Mouse (Mus musculus) layer of hippocampus, adult 2 months (tissue): ENCODE results near the gene Atf6. TPM values are rescaled to one million over a fixed set of nuclear protein-coding genes. Genes with fewer than 3 reads are reported as not detected.

Source experiments
- DNase-seq, 2 experiments: peaks; one replicate each; pipeline ENCODE4 v3.0.0; 2022; ENCODE audit warnings: low spot score in 2 of 2
- H3K27ac ChIP-seq: fragments of 200-600 bp; 2 replicates; pipeline ENCODE4 v1.8.1; 2022
- H3K4me3 ChIP-seq: fragments of 200-600 bp; 2 replicates; pipeline ENCODE4 v1.8.1; 2022; ENCODE audit warnings: mild to moderate bottlenecking
- CTCF ChIP-seq: fragments of 200-600 bp; conservative IDR thresholded peaks from 2 replicates; pipeline ENCODE4 v1.8.1; 2022; ENCODE audit warnings: antibody characterized with exemption, mild to moderate bottlenecking, moderate library complexity
- total RNA-seq, 2 experiments: library from RNA; stranded (reverse); gene quantifications; 2 replicates each; pipeline ENCODE4 v1.2.3; 2021

The Atf6 gene
- total RNA-seq, 2 experiments from 2014 or later, result 51.2 to 51.3 TPM

DNA sequence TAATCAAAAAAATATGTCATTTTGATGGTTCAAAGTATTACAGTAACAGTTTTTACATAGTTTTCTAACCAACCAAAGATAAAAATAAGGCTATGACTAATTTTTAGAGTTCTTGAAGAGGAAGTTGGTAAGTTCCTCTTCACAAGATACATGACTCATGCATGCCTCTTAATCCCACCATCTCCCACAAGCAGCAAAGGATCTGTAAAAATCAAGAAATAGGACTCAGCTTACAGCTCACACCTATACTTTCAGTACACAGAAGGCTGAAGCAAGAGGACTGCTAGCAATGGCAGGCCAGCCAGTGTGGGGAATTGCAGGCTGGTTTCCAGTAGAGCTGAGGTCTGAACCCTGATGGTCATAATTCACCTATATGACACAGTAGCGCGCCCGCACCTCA lies 14.0 kb downstream of the Atf6 start:
- H3K27ac ChIP-seq, result peak overlapping the region; percentile 67
- TF ChIP-seq CTCF, result no peak
- H3K4me3 ChIP-seq, result no peak overlapping the region
- no peak for DNase-seq

DNA sequence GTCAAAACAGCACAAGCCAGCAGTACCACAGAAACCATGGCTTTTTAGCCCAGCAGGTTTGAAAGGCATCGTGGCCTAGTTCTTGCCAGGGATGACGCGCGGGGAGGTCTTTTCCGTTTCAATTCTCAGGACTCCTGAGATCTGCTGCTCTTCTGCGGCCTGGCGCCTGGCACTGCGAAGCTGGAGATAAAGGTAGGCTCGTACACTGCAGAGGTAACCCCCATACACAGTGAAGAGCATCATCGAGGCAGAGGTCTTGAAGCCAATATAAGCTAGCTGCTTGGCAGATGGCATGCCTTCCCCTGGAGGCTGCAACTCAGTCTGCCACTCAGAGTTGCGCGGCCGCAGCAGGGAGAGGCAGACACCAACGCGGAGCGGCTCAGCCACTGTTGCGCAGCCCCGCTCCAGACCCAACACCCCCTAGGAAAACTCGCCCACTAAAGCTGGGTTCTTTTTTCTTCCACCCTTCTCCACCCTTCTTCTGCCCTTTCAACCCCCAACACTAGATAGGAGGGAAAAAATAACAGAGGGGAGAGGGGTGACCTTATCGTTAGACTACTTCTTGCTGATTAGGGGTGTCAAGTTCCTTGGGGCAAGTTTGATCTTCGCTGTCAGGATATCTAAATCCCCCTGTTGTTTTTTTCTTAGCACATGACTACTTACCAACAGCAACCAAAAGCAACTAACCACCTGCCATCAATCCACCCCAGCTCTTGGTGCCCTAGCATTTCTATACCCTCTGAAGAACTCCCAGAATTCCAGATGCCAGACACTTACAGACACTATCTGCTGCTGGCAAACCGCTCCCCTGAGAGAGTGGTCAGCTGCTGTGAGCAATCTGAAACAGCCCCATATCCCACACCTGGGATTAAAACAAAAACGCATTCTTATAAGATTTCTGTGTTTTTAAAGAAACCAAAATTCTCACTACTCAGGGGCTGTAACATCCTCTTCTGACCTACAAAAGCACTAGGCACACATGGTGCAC lies 16.6 kb downstream of the Atf6 start:
- Histone ChIP-seq H3K4me3 (no peak overlapping the region), H3K27ac (peak overlapping the region; percentile 70)
- no peak for DNase-seq
- TF ChIP-seq CTCF, result no peak

DNA sequence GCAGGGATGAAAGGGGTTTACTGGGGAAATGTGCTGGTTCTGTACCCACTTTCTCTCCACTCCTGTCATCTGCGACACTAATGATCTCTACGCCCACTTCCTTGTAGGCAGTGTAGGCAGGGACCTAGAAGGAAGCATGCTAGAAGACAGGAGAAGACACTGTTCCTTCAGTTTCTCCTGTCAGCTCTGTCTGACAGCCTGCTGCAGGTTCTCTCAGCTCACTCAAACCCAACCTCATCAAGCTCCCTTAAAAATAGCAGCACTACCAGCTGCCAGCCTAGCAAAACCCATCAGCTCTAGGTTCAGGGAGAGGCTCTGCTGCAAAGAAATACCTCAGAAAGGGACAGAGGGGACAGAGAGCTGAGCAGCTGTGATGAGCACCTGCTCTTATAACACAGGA lies 17.6 kb downstream of the Atf6 start:
- peak overlapping the region; percentile 70 for H3K27ac ChIP-seq
- DNase-seq, result no peak
- TF ChIP-seq CTCF, result no peak

DNA sequence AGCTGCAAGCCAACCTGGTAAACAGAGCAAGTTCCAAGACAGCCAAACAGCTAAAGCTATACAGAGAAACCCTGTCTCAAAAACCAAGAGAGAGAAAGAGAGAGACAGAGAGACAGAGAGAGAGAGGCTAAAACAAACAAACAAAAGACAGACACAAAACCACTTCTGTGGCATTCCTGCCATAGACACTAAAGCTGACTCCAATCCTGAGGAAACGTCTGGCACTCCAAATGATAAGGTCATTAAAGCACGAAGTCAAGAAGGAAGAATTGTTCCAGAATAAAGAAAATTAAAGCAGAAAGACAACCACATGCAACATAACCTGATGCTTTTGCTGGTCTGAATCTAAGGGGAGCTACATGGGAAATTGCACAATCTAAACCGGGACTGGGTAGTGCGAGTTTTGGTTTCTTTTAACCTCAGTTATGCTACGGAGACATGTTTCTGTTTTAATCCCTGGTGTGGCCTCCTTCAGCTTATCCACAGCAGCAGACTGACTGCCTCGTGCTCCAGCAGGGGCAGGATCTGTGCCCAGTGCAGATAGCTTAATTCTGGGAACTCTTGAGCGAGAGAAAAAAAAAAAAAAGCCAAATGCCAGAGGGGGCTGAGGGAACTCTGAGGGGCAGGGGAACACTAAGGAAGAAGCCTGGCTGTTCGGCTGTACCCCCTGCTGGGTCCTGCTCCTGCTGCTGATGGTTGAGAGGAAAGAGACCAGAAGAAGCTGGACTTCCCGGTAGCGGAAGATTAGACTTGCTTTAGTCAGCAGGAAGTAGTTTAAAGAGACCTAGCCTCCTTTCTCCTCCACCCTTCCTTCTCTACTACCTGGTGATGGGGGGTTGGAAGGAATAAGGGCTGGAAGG lies 21.9 kb downstream of the Atf6 start:
- no peak overlapping the region for H3K4me3 ChIP-seq
- no peak for DNase-seq
- TF ChIP-seq CTCF, result no peak
- H3K27ac ChIP-seq, result peak overlapping the region; percentile 32

More for the DNA sequence above, 17.6 kb downstream of the Atf6 start:
- H3K4me3 ChIP-seq, result no peak overlapping the region

DNA sequence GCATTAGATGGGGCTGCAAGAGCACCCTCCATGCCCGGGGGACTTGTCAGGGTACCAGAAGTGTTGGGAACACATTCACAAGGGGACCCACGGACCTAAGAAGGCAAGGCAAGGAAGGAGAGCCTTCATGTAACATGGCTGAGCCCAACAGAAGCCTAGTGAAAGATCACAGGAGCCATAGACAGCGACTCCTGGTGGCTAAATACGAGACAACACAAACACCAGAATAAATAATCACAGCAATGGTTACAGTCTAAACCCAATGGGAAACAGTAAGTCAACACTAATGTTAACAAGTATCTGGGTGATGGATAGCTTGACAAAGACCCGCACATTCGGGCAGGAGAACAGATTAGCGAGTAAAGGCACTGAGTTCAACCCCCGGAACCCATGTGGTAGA lies 23.2 kb downstream of the Atf6 start:
- peak; percentile 65 for TF ChIP-seq CTCF
- Histone ChIP-seq H3K27ac (no peak overlapping the region), H3K4me3 (no peak overlapping the region)
- no peak for DNase-seq

DNA sequence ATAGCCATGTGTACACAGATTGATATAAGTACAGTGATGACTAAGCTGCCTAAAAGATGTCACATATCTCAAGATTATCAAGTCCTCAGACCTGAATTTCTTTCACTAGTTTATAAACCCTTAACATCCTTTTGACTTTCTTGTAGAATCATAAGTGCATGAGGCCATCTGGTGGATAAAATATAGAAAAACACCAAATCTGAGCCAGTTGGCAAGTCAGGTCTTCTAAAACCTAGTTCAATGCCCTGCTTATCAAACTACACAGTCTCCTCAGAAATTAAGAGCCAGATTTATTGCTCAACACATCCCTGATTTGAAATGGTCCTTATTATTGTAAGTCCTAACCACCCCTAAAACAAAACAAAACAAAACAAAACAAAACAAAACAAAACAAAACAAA lies 27.9 kb downstream of the Atf6 start:
- DNase-seq, result peak in 1 of 2 experiments; percentile 55
- Histone ChIP-seq H3K4me3 (no peak overlapping the region), H3K27ac (0 out of 2 replicates have a peak overlapping the region, but pooled peaks have one; percentile 32)
- peak; percentile 80 for TF ChIP-seq CTCF

DNA sequence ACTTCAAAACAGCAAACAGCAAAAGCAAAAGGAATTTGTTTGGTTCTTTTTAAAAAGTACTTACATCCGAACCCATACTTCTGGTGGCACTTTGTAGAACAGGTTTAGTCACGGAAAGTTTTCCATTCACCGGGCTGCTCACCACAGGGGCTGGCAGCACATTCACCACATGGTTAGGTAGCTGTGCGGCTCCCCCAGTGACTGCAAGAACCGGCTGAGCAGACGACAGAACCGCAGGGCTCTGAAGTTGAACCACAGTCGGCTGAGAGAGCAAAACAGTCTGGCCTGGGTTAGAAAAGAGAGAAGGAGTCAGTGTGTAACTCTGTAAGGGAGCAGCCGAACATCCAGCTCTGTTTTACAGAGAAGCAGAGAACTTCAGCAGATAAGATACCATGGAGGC lies 32.8 kb downstream of the Atf6 start:
- H3K4me3 ChIP-seq, result no peak overlapping the region
- no peak for DNase-seq
- no peak overlapping the region for H3K27ac ChIP-seq
- no peak for TF ChIP-seq CTCF

DNA sequence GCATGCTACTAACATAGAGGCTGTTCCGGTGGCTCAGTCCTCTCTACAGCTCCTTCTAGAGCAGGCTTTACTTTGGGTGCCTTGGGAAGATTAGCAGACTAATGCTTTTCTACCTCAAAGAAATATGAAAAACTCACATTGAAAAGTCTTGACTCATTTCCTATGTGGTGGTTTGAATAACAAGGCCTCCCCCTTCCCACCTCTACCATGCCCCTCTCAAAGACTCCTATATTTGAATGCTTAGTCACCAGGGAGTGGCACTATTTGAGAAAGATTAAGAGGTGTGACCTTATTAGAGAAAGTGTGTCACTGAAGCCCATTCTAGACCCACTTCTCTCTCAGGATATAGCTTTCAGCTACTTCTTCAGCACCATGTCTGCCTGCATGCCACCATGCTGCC lies 37.8 kb downstream of the Atf6 start:
- DNase-seq, result no peak
- Histone ChIP-seq H3K27ac (no peak overlapping the region), H3K4me3 (no peak overlapping the region)
- no peak for TF ChIP-seq CTCF

DNA sequence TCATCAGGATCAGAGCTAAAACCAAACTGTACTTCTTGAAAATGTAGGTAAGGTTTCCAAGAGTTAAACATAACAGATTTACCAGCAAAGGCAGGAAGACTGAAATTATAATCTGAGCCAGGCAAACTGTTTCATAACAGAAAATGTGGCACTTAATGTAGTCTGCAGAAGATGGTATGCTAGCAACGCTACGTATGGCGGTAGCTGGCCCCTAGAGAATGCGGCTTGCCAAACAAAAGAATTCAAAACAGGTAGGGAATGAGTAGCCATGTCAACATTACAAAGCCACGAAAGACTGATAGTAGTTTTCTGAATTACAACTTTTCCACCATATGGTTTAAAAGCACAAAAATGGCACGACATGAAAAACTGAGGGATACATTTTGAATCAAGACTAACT lies 38.2 kb downstream of the Atf6 start:
- TF ChIP-seq CTCF, result no peak

DNA sequence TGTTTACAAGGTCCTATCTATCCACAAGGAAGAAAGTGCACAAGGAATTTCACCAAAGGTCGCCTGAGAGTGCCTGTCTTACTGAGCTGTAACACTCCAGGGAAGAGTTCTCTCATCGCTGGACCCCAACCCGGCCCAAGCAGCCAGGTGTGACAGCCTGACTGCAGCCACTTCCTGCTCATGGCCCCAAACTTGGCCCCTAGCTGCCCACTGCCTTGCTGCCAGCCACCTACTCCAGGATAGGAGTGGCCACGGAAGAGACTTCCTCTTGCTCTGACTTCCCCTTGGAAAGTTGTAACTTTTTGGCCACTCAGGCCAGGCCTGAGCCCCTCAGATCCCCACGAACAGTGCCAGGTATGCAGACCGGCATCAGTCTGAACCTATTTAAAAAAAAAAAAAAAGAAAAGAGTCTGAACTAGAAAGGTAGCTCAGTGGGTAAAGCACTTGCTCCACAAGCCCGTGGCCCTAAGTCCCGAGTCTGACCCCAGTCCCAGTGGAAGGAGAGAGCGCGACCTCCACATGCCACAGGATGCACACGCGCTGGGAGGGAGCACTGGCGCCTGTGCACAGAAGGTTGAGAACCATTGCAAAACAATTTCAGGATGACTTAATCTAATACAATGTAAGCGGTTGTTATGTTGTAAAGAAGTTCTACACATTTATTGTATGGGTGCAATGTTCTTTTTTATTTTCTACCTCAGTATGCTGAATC lies 47.3 kb downstream of the Atf6 start:
- no peak for DNase-seq
- Histone ChIP-seq H3K27ac (no peak overlapping the region), H3K4me3 (no peak overlapping the region)
- TF ChIP-seq CTCF, result no peak

More for the DNA sequence above, 38.2 kb downstream of the Atf6 start:
- DNase-seq, result no peak
- Histone ChIP-seq H3K27ac (no peak overlapping the region), H3K4me3 (no peak overlapping the region)

DNA sequence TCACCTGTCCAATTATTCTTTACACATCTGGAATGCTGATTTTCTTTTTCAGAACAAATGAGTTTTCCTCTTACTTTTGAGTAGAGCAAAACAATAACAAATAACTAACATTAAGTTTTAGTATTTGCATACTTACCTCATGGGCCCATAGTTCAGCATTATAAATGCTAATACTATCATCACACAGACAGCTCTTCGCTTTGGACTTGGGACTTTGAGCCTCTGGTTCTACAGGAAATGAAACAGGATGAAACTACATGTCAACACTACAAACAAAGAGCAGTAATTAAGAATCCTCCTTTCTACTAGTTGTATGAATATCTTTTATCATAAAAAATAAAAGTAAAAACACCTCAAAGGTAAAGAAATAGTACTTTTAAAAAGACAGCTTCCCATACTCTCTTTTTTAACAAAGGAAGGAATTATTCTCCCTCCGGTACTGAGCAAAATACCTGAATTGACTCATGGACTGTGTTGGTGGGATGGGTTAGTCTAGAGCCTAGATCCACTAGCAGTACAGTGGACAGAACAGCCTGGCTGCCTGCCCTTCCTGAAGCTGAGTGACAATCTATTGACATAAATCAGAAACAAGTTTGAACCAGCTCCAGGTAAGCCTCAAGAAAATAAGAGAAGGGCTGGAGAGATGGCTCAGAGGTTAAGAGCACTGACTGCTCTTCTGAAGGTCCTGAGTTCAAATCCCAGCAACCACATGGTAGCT lies 52.1 kb downstream of the Atf6 start:
- Histone ChIP-seq H3K4me3 (no peak overlapping the region), H3K27ac (no peak overlapping the region)
- TF ChIP-seq CTCF, result no peak
- no peak for DNase-seq

DNA sequence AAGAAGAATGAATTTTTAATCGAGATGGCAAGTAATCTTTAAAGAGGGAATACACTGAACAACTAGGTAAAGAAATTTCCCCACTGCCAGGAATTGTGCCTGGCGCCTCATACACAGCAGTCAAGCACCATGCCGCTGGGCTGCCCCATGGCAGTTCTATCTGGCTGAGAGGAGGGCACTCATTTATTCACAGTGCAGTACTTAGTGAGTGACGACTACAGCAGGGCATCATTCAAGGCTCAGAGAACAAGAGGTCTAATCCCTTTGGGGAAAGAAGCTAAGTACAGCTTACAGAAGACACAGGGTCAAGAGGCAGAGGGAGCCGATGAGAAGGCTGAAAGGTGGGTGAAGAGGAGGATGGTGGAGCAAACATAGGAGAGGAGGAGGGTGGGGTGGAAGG lies 54.7 kb downstream of the Atf6 start:
- H3K4me3 ChIP-seq, result no peak overlapping the region
- H3K27ac ChIP-seq, result peak overlapping the region; percentile 59; the same call in 1 of the 2 replicates
- no peak for DNase-seq
- no peak for TF ChIP-seq CTCF
